Mouse (Mus musculus) bone marrow macrophage, adult 2 months (primary cell): ENCODE data around the gene Nktr.

ENCODE experiments used
- CTCF ChIP-seq: IDR thresholded peaks from 2 replicates; pipeline ENCODE4 v1.5.1; 2012; ENCODE audit warnings: low read depth, mild to moderate bottlenecking, low read length, moderate library complexity
- POLR2A ChIP-seq: IDR thresholded peaks from 2 replicates; pipeline ENCODE4 v1.6.1; 2012; ENCODE audit warnings: mild to moderate bottlenecking, low read depth, low read length, borderline replicate concordance

GRCm38 (mm10) chr9:121797722-121798121 is 78.8 kb downstream of the Nktr start:
- no peak for TF ChIP-seq CTCF
- no peak for TF ChIP-seq POLR2A
